Mouse (Mus musculus): Measurements from ENCODE around the gene Axl. TPM values are rescaled to one million over a fixed set of nuclear protein-coding genes. Genes with fewer than 3 reads are reported as not detected.

The Axl gene
- polyA plus RNA-seq (2015; fragmentation: Nextera tagmentation; extraction: Ambion mirVana), result 131 and 133 TPM in 2 replicates

- peaks cover 10% of the 10 kb centered on the region; the same call in 1 of the 2 replicates for H3K36me3 ChIP-seq
- WGBS, result 1% methylated on average over 25 of the region's 30 CpGs
- H3K9me3 ChIP-seq, result no peaks in the 10 kb centered on the region
Measured at GRCm38 (mm10) chr7:25788220-25789128, at the start of gene Axl. TSS of gene Axl (minus strand) at chr7:25788705.

GRCm38 (mm10) chr7:25835188-25835891, 46.8 kb upstream of the Axl start:
- no peak overlapping the region for H3K4me2 ChIP-seq
- H3K27me3 ChIP-seq, result no peaks in the 10 kb centered on the region
- H3K9ac ChIP-seq, result no peak overlapping the region
- ATAC-seq (ENCODE audit: insufficient number of reproducible peaks, low FRiP score, low TSS enrichment, low read depth), result no peak
- no peaks in the 10 kb centered on the region for H3K36me3 ChIP-seq
- no peak overlapping the region for H3K27ac ChIP-seq
- no peaks in the 10 kb centered on the region for H3K9me3 ChIP-seq
- 67% methylated on average over 10 of the region's 10 CpGs for WGBS
- no peak overlapping the region for H3K4me3 ChIP-seq
- H3K4me1 ChIP-seq, result peaks cover 3% of the 10 kb centered on the region; the same call in 1 of the 2 replicates

More at GRCm38 (mm10) chr7:25788220-25789128, at the start of gene Axl:
- H3K9ac ChIP-seq, result peak within 1 kb of the TSS; percentile 74
- peak within 1 kb of the TSS; percentile 86 for H3K27ac ChIP-seq
- ATAC-seq (ENCODE audit: insufficient number of reproducible peaks, low FRiP score, low TSS enrichment, low read depth), result peak; percentile 91
- no peaks in the 10 kb centered on the region for H3K27me3 ChIP-seq
- H3K4me2 ChIP-seq, result peak within 1 kb of the TSS; percentile 76
- H3K4me1 ChIP-seq, result peaks cover 39% of the 10 kb centered on the region
- peak within 1 kb of the TSS; percentile 68 for H3K4me3 ChIP-seq

GRCm38 (mm10) chr7:25831557-25832530, 43.3 kb upstream of the Axl start:
- H3K4me1 ChIP-seq, result peaks cover 19% of the 10 kb centered on the region
- H3K9ac ChIP-seq, result no peak overlapping the region
- no peaks in the 10 kb centered on the region for H3K9me3 ChIP-seq
- WGBS, result 65% methylated on average over 10 of the region's 10 CpGs
- H3K36me3 ChIP-seq, result no peaks in the 10 kb centered on the region
- no peak overlapping the region for H3K4me2 ChIP-seq
- no peak for ATAC-seq (ENCODE audit: insufficient number of reproducible peaks, low FRiP score, low TSS enrichment, low read depth)
- peak overlapping the region; percentile 9; the same call in 1 of the 2 replicates for H3K27ac ChIP-seq
- H3K27me3 ChIP-seq, result no peaks in the 10 kb centered on the region
- no peak overlapping the region for H3K4me3 ChIP-seq

GRCm38 (mm10) chr7:25830251-25830650, 41.7 kb upstream of the Axl start:
- Histone ChIP-seq H3K4me2 (no peak overlapping the region), H3K9ac (no peak overlapping the region), H3K4me1 (peaks cover 21% of the 10 kb centered on the region), H3K36me3 (no peaks in the 10 kb centered on the region), H3K27ac (no peak overlapping the region), H3K9me3 (no peaks in the 10 kb centered on the region), H3K27me3 (no peaks in the 10 kb centered on the region), H3K4me3 (no peak overlapping the region)
- no peak for ATAC-seq (ENCODE audit: insufficient number of reproducible peaks, low FRiP score, low TSS enrichment, low read depth)
- 21% methylated on average over 2 of the region's 2 CpGs for WGBS

- Histone ChIP-seq H3K4me3 (no peak overlapping the region), H3K27ac (peak overlapping the region; percentile 38; the same call in 1 of the 2 replicates), H3K36me3 (no peaks in the 10 kb centered on the region), H3K4me1 (peaks cover 21% of the 10 kb centered on the region), H3K9me3 (no peaks in the 10 kb centered on the region), H3K9ac (no peak overlapping the region), H3K4me2 (no peak overlapping the region), H3K27me3 (no peaks in the 10 kb centered on the region)
- WGBS, result 9% methylated on average over 3 of the region's 3 CpGs
- 0 out of 2 replicates have a peak, but pooled peaks have one; percentile 52 for ATAC-seq (ENCODE audit: insufficient number of reproducible peaks, low FRiP score, low TSS enrichment, low read depth)
Measured at GRCm38 (mm10) chr7:25827199-25827598, 38.7 kb upstream of the Axl start.

GRCm38 (mm10) chr7:25826029-25826428, 37.5 kb upstream of the Axl start:
- H3K4me1 ChIP-seq, result peaks cover 21% of the 10 kb centered on the region
- H3K4me3 ChIP-seq, result no peak overlapping the region
- no peaks in the 10 kb centered on the region for H3K36me3 ChIP-seq
- 54% methylated on average over 6 of the region's 6 CpGs for WGBS
- no peak overlapping the region for H3K9ac ChIP-seq
- no peak for ATAC-seq (ENCODE audit: insufficient number of reproducible peaks, low FRiP score, low TSS enrichment, low read depth)
- no peaks in the 10 kb centered on the region for H3K9me3 ChIP-seq
- H3K4me2 ChIP-seq, result no peak overlapping the region
- no peak overlapping the region for H3K27ac ChIP-seq
- no peaks in the 10 kb centered on the region for H3K27me3 ChIP-seq

GRCm38 (mm10) chr7:25825043-25825442, 36.5 kb upstream of the Axl start:
- no peaks in the 10 kb centered on the region for H3K36me3 ChIP-seq

GRCm38 (mm10) chr7:25816241-25816919, 27.9 kb upstream of the Axl start, which contains the start of gene Cyp2s1:
TSS of gene Cyp2s1 (minus strand) at chr7:25816913.
- Histone ChIP-seq H3K9ac (peak within 1 kb of the TSS; percentile 44; the same call in 1 of the 2 replicates), H3K4me2 (peak within 1 kb of the TSS; percentile 86), H3K4me3 (peak within 1 kb of the TSS; percentile 46), H3K9me3 (no peaks in the 10 kb centered on the region), H3K36me3 (no peaks in the 10 kb centered on the region), H3K4me1 (peaks cover 14% of the 10 kb centered on the region), H3K27ac (no peak within 1 kb of the TSS), H3K27me3 (peaks cover 27% of the 10 kb centered on the region)
- WGBS, result 1% methylated on average over 40 of the region's 40 CpGs
- no peak for ATAC-seq (ENCODE audit: insufficient number of reproducible peaks, low FRiP score, low TSS enrichment, low read depth)

More at GRCm38 (mm10) chr7:25825043-25825442, 36.5 kb upstream of the Axl start:
- ATAC-seq (ENCODE audit: insufficient number of reproducible peaks, low FRiP score, low TSS enrichment, low read depth), result no peak
- Histone ChIP-seq H3K9me3 (no peaks in the 10 kb centered on the region), H3K9ac (no peak overlapping the region), H3K4me1 (peaks cover 14% of the 10 kb centered on the region), H3K27me3 (no peaks in the 10 kb centered on the region), H3K27ac (no peak overlapping the region), H3K4me3 (no peak overlapping the region), H3K4me2 (no peak overlapping the region)
- WGBS, result 65% methylated on average over 9 of the region's 9 CpGs

- H3K4me1 ChIP-seq, result peaks cover 14% of the 10 kb centered on the region
- peak overlapping the region; percentile 46 for H3K4me3 ChIP-seq
- H3K4me2 ChIP-seq, result peak overlapping the region; percentile 86; the same call in 1 of the 2 replicates
- peaks cover 27% of the 10 kb centered on the region for H3K27me3 ChIP-seq
- no peak overlapping the region for H3K9ac ChIP-seq
- H3K36me3 ChIP-seq, result no peaks in the 10 kb centered on the region
- H3K9me3 ChIP-seq, result no peaks in the 10 kb centered on the region
- 23% methylated on average over 7 of the region's 7 CpGs for WGBS
- H3K27ac ChIP-seq, result no peak overlapping the region
- ATAC-seq (ENCODE audit: insufficient number of reproducible peaks, low FRiP score, low TSS enrichment, low read depth), result no peak
Measured at GRCm38 (mm10) chr7:25815571-25815970, 27.1 kb upstream of the Axl start.

GRCm38 (mm10) chr7:25814711-25815110, 26.2 kb upstream of the Axl start:
- H3K9ac ChIP-seq, result no peak overlapping the region
- no peaks in the 10 kb centered on the region for H3K36me3 ChIP-seq
- no peak for ATAC-seq (ENCODE audit: insufficient number of reproducible peaks, low FRiP score, low TSS enrichment, low read depth)
- no peak overlapping the region for H3K4me3 ChIP-seq
- H3K27ac ChIP-seq, result no peak overlapping the region
- H3K27me3 ChIP-seq, result peaks cover 27% of the 10 kb centered on the region
- no peaks in the 10 kb centered on the region for H3K9me3 ChIP-seq
- 83% methylated on average over 9 of the region's 9 CpGs for WGBS
- H3K4me1 ChIP-seq, result peaks cover 14% of the 10 kb centered on the region
- no peak overlapping the region for H3K4me2 ChIP-seq

Data from limb, embryonic 15.5 days (tissue).